Mouse (Mus musculus): ENCODE data around the gene Bcl2l11. TPM values are rescaled to one million over a fixed set of nuclear protein-coding genes. Genes with fewer than 3 reads are reported as not detected.
"Not testable (repeated sequence)": the region's sequence is repeated elsewhere in the genome, so short reads cannot be mapped to it uniquely, and the experiment has no call there.

Bcl2l11 gene
- polyA plus RNA-seq, 1 experiment = 4.6 TPM

GRCm38 (mm10) chr2:128176391-128177044 lies 50.7 kb downstream of the Bcl2l11 start:
- Histone ChIP-seq H3K27ac (ENCODE audit: insufficient read depth, low read length) (no peak overlapping the region), H3K4me1 (ENCODE audit: control insufficient read depth, insufficient read depth, low read length) (no peaks in the 10 kb centered on the region), H3K4me3 (ENCODE audit: insufficient read depth, low read length) (no peak overlapping the region)
- no peak for TF ChIP-seq CTCF (IDR thresholded peaks at IDR 0.05; ENCODE audit: extremely low read depth, insufficient read depth, low read length)
- no peak for TF ChIP-seq POLR2A (IDR thresholded peaks at IDR 0.05; ENCODE audit: extremely low read depth, insufficient read depth, low read length)

GRCm38 (mm10) chr2:128177241-128177661 lies 51.4 kb downstream of the Bcl2l11 start:
- Histone ChIP-seq H3K4me3 (ENCODE audit: insufficient read depth, low read length) (no peak overlapping the region), H3K27ac (ENCODE audit: insufficient read depth, low read length) (no peak overlapping the region), H3K4me1 (ENCODE audit: control insufficient read depth, insufficient read depth, low read length) (no peaks in the 10 kb centered on the region)
- TF ChIP-seq CTCF (IDR thresholded peaks at IDR 0.05; ENCODE audit: extremely low read depth, insufficient read depth, low read length) = no peak
- TF ChIP-seq POLR2A (IDR thresholded peaks at IDR 0.05; ENCODE audit: extremely low read depth, insufficient read depth, low read length) = no peak

GRCm38 (mm10) chr2:128179126-128179807 lies 53.4 kb downstream of the Bcl2l11 start:
- H3K4me3 ChIP-seq (ENCODE audit: insufficient read depth, low read length) = no peak overlapping the region
- TF ChIP-seq POLR2A (IDR thresholded peaks at IDR 0.05; ENCODE audit: extremely low read depth, insufficient read depth, low read length) = no peak
- no peak for TF ChIP-seq CTCF (IDR thresholded peaks at IDR 0.05; ENCODE audit: extremely low read depth, insufficient read depth, low read length)
- no peaks in the 10 kb centered on the region for H3K4me1 ChIP-seq (ENCODE audit: control insufficient read depth, insufficient read depth, low read length)
- no peak overlapping the region for H3K27ac ChIP-seq (ENCODE audit: insufficient read depth, low read length)

GRCm38 (mm10) chr2:128179808-128180379 lies 54.1 kb downstream of the Bcl2l11 start:
- Histone ChIP-seq H3K4me1 (ENCODE audit: control insufficient read depth, insufficient read depth, low read length) (no peaks in the 10 kb centered on the region), H3K4me3 (ENCODE audit: insufficient read depth, low read length) (no peak overlapping the region), H3K27ac (ENCODE audit: insufficient read depth, low read length) (no peak overlapping the region)
- TF ChIP-seq CTCF (IDR thresholded peaks at IDR 0.05; ENCODE audit: extremely low read depth, insufficient read depth, low read length) = no peak
- no peak for TF ChIP-seq POLR2A (IDR thresholded peaks at IDR 0.05; ENCODE audit: extremely low read depth, insufficient read depth, low read length)

- not testable (repeated sequence) for H3K4me3 ChIP-seq (ENCODE audit: insufficient read depth, low read length); H3K4me1 ChIP-seq (ENCODE audit: control insufficient read depth, insufficient read depth, low read length); H3K27ac ChIP-seq (ENCODE audit: insufficient read depth, low read length)
These were observed 56.3 kb downstream of the Bcl2l11 start for GRCm38 (mm10) chr2:128182181-128182580.

- TF ChIP-seq POLR2A (IDR thresholded peaks at IDR 0.05; ENCODE audit: extremely low read depth, insufficient read depth, low read length) (no peak), CTCF (IDR thresholded peaks at IDR 0.05; ENCODE audit: extremely low read depth, insufficient read depth, low read length) (no peak)
- Histone ChIP-seq H3K4me1 (ENCODE audit: control insufficient read depth, insufficient read depth, low read length) (no peaks in the 10 kb centered on the region), H3K27ac (ENCODE audit: insufficient read depth, low read length) (no peak overlapping the region), H3K4me3 (ENCODE audit: insufficient read depth, low read length) (no peak overlapping the region)
These were observed 56.9 kb downstream of the Bcl2l11 start for GRCm38 (mm10) chr2:128182751-128183150.

GRCm38 (mm10) chr2:128183762-128184161 lies 57.9 kb downstream of the Bcl2l11 start:
- Histone ChIP-seq H3K4me3 (ENCODE audit: insufficient read depth, low read length) (no peak overlapping the region), H3K4me1 (ENCODE audit: control insufficient read depth, insufficient read depth, low read length) (no peaks in the 10 kb centered on the region), H3K27ac (ENCODE audit: insufficient read depth, low read length) (no peak overlapping the region)
- TF ChIP-seq CTCF (IDR thresholded peaks at IDR 0.05; ENCODE audit: extremely low read depth, insufficient read depth, low read length) = no peak
- no peak for TF ChIP-seq POLR2A (IDR thresholded peaks at IDR 0.05; ENCODE audit: extremely low read depth, insufficient read depth, low read length)

GRCm38 (mm10) chr2:128185942-128186341 lies 60.1 kb downstream of the Bcl2l11 start:
- Histone ChIP-seq H3K27ac (ENCODE audit: insufficient read depth, low read length) (no peak overlapping the region), H3K4me1 (ENCODE audit: control insufficient read depth, insufficient read depth, low read length) (no peaks in the 10 kb centered on the region), H3K4me3 (ENCODE audit: insufficient read depth, low read length) (no peak overlapping the region)
- TF ChIP-seq CTCF (IDR thresholded peaks at IDR 0.05; ENCODE audit: extremely low read depth, insufficient read depth, low read length) (no peak), POLR2A (IDR thresholded peaks at IDR 0.05; ENCODE audit: extremely low read depth, insufficient read depth, low read length) (no peak)

GRCm38 (mm10) chr2:128187277-128187676 lies 61.4 kb downstream of the Bcl2l11 start:
- no peak for TF ChIP-seq CTCF (IDR thresholded peaks at IDR 0.05; ENCODE audit: extremely low read depth, insufficient read depth, low read length)
- TF ChIP-seq POLR2A (IDR thresholded peaks at IDR 0.05; ENCODE audit: extremely low read depth, insufficient read depth, low read length) = no peak
- H3K27ac ChIP-seq (ENCODE audit: insufficient read depth, low read length) = no peak overlapping the region
- H3K4me3 ChIP-seq (ENCODE audit: insufficient read depth, low read length) = no peak overlapping the region
- H3K4me1 ChIP-seq (ENCODE audit: control insufficient read depth, insufficient read depth, low read length) = no peaks in the 10 kb centered on the region

- Histone ChIP-seq H3K4me3 (ENCODE audit: insufficient read depth, low read length) (no peak overlapping the region), H3K4me1 (ENCODE audit: control insufficient read depth, insufficient read depth, low read length) (no peaks in the 10 kb centered on the region), H3K27ac (ENCODE audit: insufficient read depth, low read length) (no peak overlapping the region)
- TF ChIP-seq POLR2A (IDR thresholded peaks at IDR 0.05; ENCODE audit: extremely low read depth, insufficient read depth, low read length) (no peak), CTCF (IDR thresholded peaks at IDR 0.05; ENCODE audit: extremely low read depth, insufficient read depth, low read length) (no peak)
These were observed 62.6 kb downstream of the Bcl2l11 start for GRCm38 (mm10) chr2:128188461-128188860.

Data from cortical plate, adult 2 months (tissue).